Mouse (Mus musculus) embryonic facial prominence, embryonic 15.5 days (tissue): Measurements from ENCODE around the gene Egr2. TPM values are rescaled to one million over a fixed set of nuclear protein-coding genes. Genes with fewer than 3 reads are reported as not detected.

ENCODE experiments used
- ATAC-seq: fragments of 200-750 bp; cut with Nextera tagmentation; 2 replicates; pipeline ENCODE4 v1.8.0; 2017; ENCODE audit warnings: low read depth, moderate TSS enrichment; ENCODE audit not compliant: insufficient number of reproducible peaks, low FRiP score, low TSS enrichment
- H3K27ac ChIP-seq: fragments of 300-500 bp; sonication (generic); replicated peaks from 2 replicates; pipeline ENCODE4 v1.5.1; 2015; ENCODE audit warnings: mild to moderate bottlenecking, inconsistent platforms
- H3K27me3 ChIP-seq: fragments of 300-500 bp; sonication (generic); 2 replicates; pipeline ENCODE4 v1.6.1; 2015; ENCODE audit warnings: inconsistent platforms
- H3K36me3 ChIP-seq: fragments of 300-500 bp; sonication (generic); 2 replicates; pipeline ENCODE4 v1.6.1; 2015; ENCODE audit warnings: mild to moderate bottlenecking, inconsistent platforms
- H3K4me1 ChIP-seq: fragments of 300-500 bp; sonication (generic); 2 replicates; pipeline ENCODE4 v1.6.1; 2015; ENCODE audit warnings: inconsistent platforms
- H3K4me2 ChIP-seq: fragments of 300-500 bp; sonication (generic); replicated peaks from 2 replicates; pipeline ENCODE4 v1.6.1; 2015; ENCODE audit warnings: mild to moderate bottlenecking, inconsistent platforms
- H3K4me3 ChIP-seq: fragments of 300-500 bp; sonication (generic); replicated peaks from 2 replicates; pipeline ENCODE4 v1.5.1; 2015; ENCODE audit warnings: mild to moderate bottlenecking, inconsistent platforms
- H3K9ac ChIP-seq: fragments of 300-500 bp; sonication (generic); 2 replicates; pipeline ENCODE4 v1.6.1; 2015; ENCODE audit warnings: inconsistent platforms
- H3K9me3 ChIP-seq: fragments of 300-500 bp; sonication (generic); replicated peaks from 2 replicates; pipeline ENCODE4 v1.6.1; 2016; ENCODE audit warnings: inconsistent platforms
- WGBS: fragments of 180-500 bp; shearing (Covaris S2); methylation state at CpG from one replicate; pipeline ENCODE4 v1.1.7; 2015; 5-methylcytosine and 5-hydroxymethylcytosine counted together
- polyA plus RNA-seq: library from polyadenylated mRNA; unstranded; fragments of >200 nt; fragmentation: Nextera tagmentation; extraction: Ambion mirVana; gene quantifications from 2 replicates; pipeline ENCODE4 v1.2.1, GENCODE M21; 2015

Gene Egr2
- polyA plus RNA-seq, 1 experiment from 2014 or later: 5.0 TPM

- Histone ChIP-seq H3K36me3 (no peaks in the 10 kb centered on the region), H3K27me3 (no peaks in the 10 kb centered on the region), H3K4me1 (no peaks in the 10 kb centered on the region), H3K27ac (no peak overlapping the region), H3K4me2 (no peak overlapping the region), H3K4me3 (no peak overlapping the region), H3K9me3 (no peaks in the 10 kb centered on the region), H3K9ac (no peak overlapping the region)
- ATAC-seq: no peak
- WGBS: 35% methylated on average over 8 of the region's 8 CpGs
Measured at GRCm38 (mm10) chr10:67512211-67512610, 23.1 kb upstream of the Egr2 start.

- 62% methylated on average over 7 of the region's 7 CpGs for WGBS
- H3K9ac ChIP-seq: no peak overlapping the region
Measured at GRCm38 (mm10) chr10:67512871-67513270, 22.4 kb upstream of the Egr2 start.

GRCm38 (mm10) chr10:67518733-67519132 lies 16.5 kb upstream of the Egr2 start:
- Histone ChIP-seq H3K4me1 (no peaks in the 10 kb centered on the region), H3K27me3 (no peaks in the 10 kb centered on the region), H3K36me3 (no peaks in the 10 kb centered on the region), H3K27ac (no peak overlapping the region), H3K4me2 (no peak overlapping the region), H3K9ac (no peak overlapping the region), H3K9me3 (no peaks in the 10 kb centered on the region), H3K4me3 (no peak overlapping the region)
- WGBS: 79% methylated on average over 3 of the region's 3 CpGs
- ATAC-seq: no peak

More at GRCm38 (mm10) chr10:67512871-67513270, 22.4 kb upstream of the Egr2 start:
- Histone ChIP-seq H3K36me3 (no peaks in the 10 kb centered on the region), H3K4me1 (no peaks in the 10 kb centered on the region), H3K27ac (no peak overlapping the region), H3K27me3 (no peaks in the 10 kb centered on the region), H3K4me3 (no peak overlapping the region), H3K9me3 (no peaks in the 10 kb centered on the region), H3K4me2 (no peak overlapping the region)
- no peak for ATAC-seq

- 65% methylated on average over 3 of the region's 3 CpGs for WGBS
Measured at GRCm38 (mm10) chr10:67524130-67524529, 11.1 kb upstream of the Egr2 start.

GRCm38 (mm10) chr10:67524694-67525093 lies 10.6 kb upstream of the Egr2 start:
- Histone ChIP-seq H3K9me3 (no peaks in the 10 kb centered on the region), H3K27me3 (no peaks in the 10 kb centered on the region), H3K4me1 (no peaks in the 10 kb centered on the region), H3K27ac (no peak overlapping the region), H3K36me3 (no peaks in the 10 kb centered on the region), H3K9ac (no peak overlapping the region), H3K4me3 (no peak overlapping the region), H3K4me2 (no peak overlapping the region)
- no peak for ATAC-seq
- 84% methylated on average over 7 of the region's 7 CpGs for WGBS

More at GRCm38 (mm10) chr10:67524130-67524529, 11.1 kb upstream of the Egr2 start:
- H3K27me3 ChIP-seq: no peaks in the 10 kb centered on the region
- H3K4me2 ChIP-seq: no peak overlapping the region
- H3K4me1 ChIP-seq: no peaks in the 10 kb centered on the region
- no peak overlapping the region for H3K27ac ChIP-seq
- no peaks in the 10 kb centered on the region for H3K9me3 ChIP-seq
- no peak overlapping the region for H3K9ac ChIP-seq
- no peak for ATAC-seq
- H3K4me3 ChIP-seq: no peak overlapping the region
- no peaks in the 10 kb centered on the region for H3K36me3 ChIP-seq

GRCm38 (mm10) chr10:67526435-67526834 lies 8.8 kb upstream of the Egr2 start:
- no peak for ATAC-seq
- 72% methylated on average over 9 of the region's 9 CpGs for WGBS
- Histone ChIP-seq H3K4me2 (no peak overlapping the region), H3K4me3 (no peak overlapping the region), H3K27me3 (no peaks in the 10 kb centered on the region), H3K36me3 (no peaks in the 10 kb centered on the region), H3K9ac (no peak overlapping the region), H3K27ac (no peak overlapping the region), H3K4me1 (no peaks in the 10 kb centered on the region), H3K9me3 (no peaks in the 10 kb centered on the region)

DNA sequence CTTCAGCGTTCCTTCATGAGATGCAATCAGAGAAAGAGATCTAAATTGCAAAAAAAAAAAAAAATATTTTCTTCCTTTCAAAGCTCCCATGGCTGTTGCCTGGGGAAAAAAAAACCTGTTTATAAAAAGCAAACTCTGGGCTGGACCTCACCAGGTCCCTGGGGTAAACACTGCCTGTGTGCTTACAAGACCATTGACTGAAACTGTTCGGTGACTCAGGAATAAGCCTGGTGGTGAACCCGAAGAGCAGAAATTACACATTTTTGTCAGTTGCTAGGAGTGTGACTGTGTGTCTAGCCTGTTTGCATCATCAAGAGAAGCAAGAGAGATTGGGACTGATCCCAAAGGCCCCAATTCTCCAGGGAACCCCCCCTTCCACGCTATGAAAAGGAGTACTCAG lies 5.5 kb upstream of the Egr2 start:
- H3K4me1 ChIP-seq: no peaks in the 10 kb centered on the region
- H3K4me3 ChIP-seq: no peak overlapping the region
- no peak for ATAC-seq
- H3K4me2 ChIP-seq: no peak overlapping the region
- H3K36me3 ChIP-seq: no peaks in the 10 kb centered on the region
- 69% methylated on average over 4 of the region's 4 CpGs for WGBS
- no peak overlapping the region for H3K27ac ChIP-seq
- H3K27me3 ChIP-seq: peaks cover 26% of the 10 kb centered on the region
- no peak overlapping the region for H3K9ac ChIP-seq
- no peaks in the 10 kb centered on the region for H3K9me3 ChIP-seq

GRCm38 (mm10) chr10:67535972-67536371 lies 697 bp downstream of the Egr2 start:
- Histone ChIP-seq H3K27me3 (peaks cover 77% of the 10 kb centered on the region), H3K9me3 (no peaks in the 10 kb centered on the region), H3K4me3 (peak overlapping the region; percentile 72), H3K27ac (no peak overlapping the region; the same call in 1 of the 2 replicates), H3K9ac (no peak overlapping the region), H3K4me2 (peak overlapping the region; percentile 96), H3K36me3 (no peaks in the 10 kb centered on the region), H3K4me1 (peaks cover 36% of the 10 kb centered on the region)
- ATAC-seq: no peak
- WGBS: under 1% methylated on average over 35 of the region's 35 CpGs

GRCm38 (mm10) chr10:67536621-67537141 lies 1.4 kb downstream of the Egr2 start:
- Histone ChIP-seq H3K9me3 (no peaks in the 10 kb centered on the region), H3K4me2 (peak overlapping the region; percentile 96), H3K27me3 (peaks cover 84% of the 10 kb centered on the region), H3K36me3 (no peaks in the 10 kb centered on the region), H3K4me1 (peaks cover 36% of the 10 kb centered on the region), H3K27ac (peak overlapping the region; percentile 77; the same call in 1 of the 2 replicates), H3K4me3 (peak overlapping the region; percentile 72), H3K9ac (peak overlapping the region; percentile 29; the same call in 1 of the 2 replicates)
- peak; percentile 20 for ATAC-seq
- under 1% methylated on average over 26 of the region's 32 CpGs for WGBS

- H3K27ac ChIP-seq: peak overlapping the region; percentile 77
- under 1% methylated on average over 51 of the region's 51 CpGs for WGBS
Measured at GRCm38 (mm10) chr10:67537151-67537994, 2.1 kb downstream of the Egr2 start.

DNA sequence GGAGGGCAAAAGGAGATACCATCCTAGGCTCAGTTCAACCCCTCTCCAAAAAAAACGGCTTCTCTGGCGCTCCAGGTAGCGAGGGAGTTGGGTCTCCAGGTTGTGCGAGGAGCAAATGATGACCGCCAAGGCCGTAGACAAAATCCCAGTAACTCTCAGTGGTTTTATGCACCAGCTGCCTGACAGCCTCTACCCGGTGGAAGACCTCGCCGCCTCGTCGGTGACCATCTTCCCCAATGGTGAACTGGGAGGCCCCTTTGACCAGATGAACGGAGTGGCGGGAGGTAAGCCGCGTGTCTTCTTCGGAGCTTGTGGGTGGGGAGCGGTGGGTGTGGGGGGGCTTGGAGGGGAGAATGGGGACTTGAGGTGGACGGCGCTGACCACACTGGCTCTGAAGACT lies 2.8 kb downstream of the Egr2 start:
- Histone ChIP-seq H3K9me3 (no peaks in the 10 kb centered on the region), H3K4me2 (peak overlapping the region; percentile 96), H3K4me1 (peaks cover 36% of the 10 kb centered on the region), H3K9ac (no peak overlapping the region), H3K27me3 (peaks cover 83% of the 10 kb centered on the region), H3K4me3 (peak overlapping the region; percentile 72), H3K27ac (no peak overlapping the region), H3K36me3 (no peaks in the 10 kb centered on the region)
- no peak for ATAC-seq
- 1% methylated on average over 19 of the region's 19 CpGs for WGBS

More at GRCm38 (mm10) chr10:67537151-67537994, 2.1 kb downstream of the Egr2 start:
- H3K4me1 ChIP-seq: peaks cover 36% of the 10 kb centered on the region
- H3K9ac ChIP-seq: peak overlapping the region; percentile 31
- peaks cover 88% of the 10 kb centered on the region for H3K27me3 ChIP-seq
- peak; percentile 90 for ATAC-seq
- peak overlapping the region; percentile 72 for H3K4me3 ChIP-seq
- no peaks in the 10 kb centered on the region for H3K36me3 ChIP-seq
- no peaks in the 10 kb centered on the region for H3K9me3 ChIP-seq
- H3K4me2 ChIP-seq: peak overlapping the region; percentile 96
